Mouse (Mus musculus) embryonic fibroblast, embryonic 13.5 days (primary cell): ENCODE results near the gene Zcchc17.
A peak's percentile ranks its signal among the peaks of the same experiment; 100 is the strongest.

Experiments used
- CTCF ChIP-seq: IDR thresholded peaks from 2 replicates; pipeline ENCODE4 v1.5.1; 2011; ENCODE audit warnings: mild to moderate bottlenecking, control low read depth, low read length, moderate library complexity, borderline replicate concordance; ENCODE audit not compliant: insufficient read depth
- POLR2A ChIP-seq: IDR thresholded peaks from 2 replicates; pipeline ENCODE4 v1.6.1; 2011; ENCODE audit warnings: low read depth, mild to moderate bottlenecking, control low read depth, low read length, moderate library complexity

GRCm38 (mm10) chr4:130273698-130274345 lies 85.9 kb downstream of the Zcchc17 start:
- peak; percentile 60 for TF ChIP-seq POLR2A
- no peak for TF ChIP-seq CTCF
